Mouse (Mus musculus) MEL (cell line): ENCODE results near the gene Igf1r. TPM values are rescaled to one million over a fixed set of nuclear protein-coding genes. Genes with fewer than 3 reads are reported as not detected.

ENCODE experiments used
- DNase-seq: peaks from one replicate; pipeline ENCODE4 v3.0.0; 2011; ENCODE audit warnings: low read depth, low spot score
- H3K27ac ChIP-seq: 2 replicates; pipeline ENCODE4 v1.5.1; 2012; ENCODE audit warnings: low read depth, mild to moderate bottlenecking, control low read depth, low read length, moderate library complexity; ENCODE audit not compliant: control insufficient read depth
- H3K27me3 ChIP-seq, 2 experiments: fragments of 150-350 bp in 1 of 2; sonication (generic) in 1 of 2; 2 replicates each; pipeline ENCODE4 v1.6.1; 2012; ENCODE audit warnings: low read length in 2 of 2, mild to moderate bottlenecking in 2 of 2, improper control_type of control experiment in 1 of 2, moderate library complexity in 1 of 2; ENCODE audit not compliant: insufficient read depth in 2 of 2, control insufficient read depth in 1 of 2
- H3K36me3 ChIP-seq, 2 experiments: 2 replicates each; pipeline ENCODE4 v1.6.1; 2012 to 2014; ENCODE audit warnings: low read length in 2 of 2, improper control_type of control experiment in 1 of 2, inconsistent platforms in 1 of 2, mild to moderate bottlenecking in 1 of 2; ENCODE audit not compliant: insufficient read depth in 2 of 2, control insufficient read depth in 1 of 2
- H3K4me1 ChIP-seq, 2 experiments: fragments of 150-350 bp in 1 of 2; sonication (generic) in 1 of 2; 2 replicates each; pipeline ENCODE4 v1.6.1; 2012; ENCODE audit warnings: low read length in 2 of 2, improper control_type of control experiment in 1 of 2, mild to moderate bottlenecking in 1 of 2; ENCODE audit not compliant: insufficient read depth in 2 of 2, control insufficient read depth in 1 of 2
- H3K4me3 ChIP-seq, 2 experiments: fragments of 150-350 bp in 1 of 2; sonication (generic) in 1 of 2; 2 replicates each; pipeline ENCODE4 v1.5.1; 2012; ENCODE audit warnings: low read depth in 2 of 2, low read length in 2 of 2, mild to moderate bottlenecking in 2 of 2, moderate library complexity in 2 of 2, control low read depth in 1 of 2, improper control_type of control experiment in 1 of 2; ENCODE audit not compliant: control insufficient read depth in 1 of 2, insufficient read depth in 1 of 2
- H3K79me2 ChIP-seq: 2 replicates; pipeline ENCODE4 v1.6.1; 2012; ENCODE audit warnings: mild to moderate bottlenecking, low read length, moderate library complexity; ENCODE audit not compliant: control insufficient read depth, poor library complexity, insufficient read depth
- H3K9ac ChIP-seq: 2 replicates; pipeline ENCODE4 v1.6.1; 2012; ENCODE audit warnings: low read depth, mild to moderate bottlenecking, control low read depth, low read length, moderate library complexity; ENCODE audit not compliant: control insufficient read depth, poor library complexity, severe bottlenecking
- H3K9me3 ChIP-seq: fragments of 150-350 bp; sonication (generic); replicated peaks from 2 replicates; pipeline ENCODE4 v1.6.1; 2012; ENCODE audit warnings: mild to moderate bottlenecking, low read length, improper control_type of control experiment, moderate library complexity; ENCODE audit not compliant: insufficient read depth
- BHLHE40 ChIP-seq: IDR thresholded peaks from 2 replicates; pipeline ENCODE4 v1.6.1; 2012; ENCODE audit warnings: low read depth, mild to moderate bottlenecking, inconsistent platforms, low read length, improper control_type of control experiment, borderline replicate concordance
- ELF1 ChIP-seq: IDR thresholded peaks from 2 replicates; pipeline ENCODE4 v1.6.1; 2014; ENCODE audit warnings: low read depth, mild to moderate bottlenecking, inconsistent platforms, low read length, improper control_type of control experiment, moderate library complexity
- GABPA ChIP-seq: IDR thresholded peaks from 2 replicates; pipeline ENCODE4 v1.6.1; 2012; ENCODE audit warnings: low read depth, mild to moderate bottlenecking, inconsistent platforms, low read length, improper control_type of control experiment, moderate library complexity
- JUND ChIP-seq: IDR thresholded peaks from 2 replicates; pipeline ENCODE4 v1.6.1; 2011; ENCODE audit warnings: low read depth, mild to moderate bottlenecking, improper control_type of control experiment, low read length
- MAX ChIP-seq: IDR thresholded peaks from 2 replicates; pipeline ENCODE4 v1.6.1; 2011; ENCODE audit warnings: low read length, improper control_type of control experiment
- MEF2A ChIP-seq: IDR thresholded peaks from 2 replicates; pipeline ENCODE4 v1.6.1; 2014; ENCODE audit warnings: low read depth, mild to moderate bottlenecking, inconsistent platforms, low read length, improper control_type of control experiment; ENCODE audit not compliant: poor library complexity, insufficient replicate concordance, severe bottlenecking; ENCODE audit errors: extremely low read depth
- NELFE ChIP-seq: IDR thresholded peaks from 2 replicates; pipeline ENCODE4 v1.6.1; 2011; ENCODE audit warnings: low read depth, low read length, improper control_type of control experiment
- POLR2A ChIP-seq, 2 experiments: IDR thresholded peaks; 2 replicates each; pipeline ENCODE4 v1.6.1; 2011 to 2012; ENCODE audit warnings: low read length in 2 of 2, mild to moderate bottlenecking in 2 of 2, control low read depth in 1 of 2, improper control_type of control experiment in 1 of 2, low read depth in 1 of 2, moderate library complexity in 1 of 2; ENCODE audit not compliant: control insufficient read depth in 1 of 2, insufficient read depth in 1 of 2, poor library complexity in 1 of 2
- POLR2AphosphoS2 ChIP-seq: IDR thresholded peaks from 2 replicates; pipeline ENCODE4 v1.6.1; 2011; ENCODE audit warnings: low read length, improper control_type of control experiment
- POLR2AphosphoS5 ChIP-seq: IDR thresholded peaks from 2 replicates; pipeline ENCODE4 v1.6.1; 2012; ENCODE audit warnings: low read depth, borderline replicate concordance, mild to moderate bottlenecking, inconsistent platforms, low read length, moderate library complexity, mixed read lengths
- SMC3 ChIP-seq: IDR thresholded peaks from 2 replicates; pipeline ENCODE4 v1.6.1; 2011; ENCODE audit warnings: low read depth, low read length, improper control_type of control experiment
- TAL1 ChIP-seq: IDR thresholded peaks from 2 replicates; pipeline ENCODE4 v1.6.1; 2012; ENCODE audit warnings: mild to moderate bottlenecking, inconsistent platforms, low read length, moderate library complexity, mixed read lengths
- TBP ChIP-seq: IDR thresholded peaks from 2 replicates; pipeline ENCODE4 v1.8.0; 2011; ENCODE audit warnings: low read depth, low read length, improper control_type of control experiment
- TCF12 ChIP-seq: IDR thresholded peaks from 2 replicates; pipeline ENCODE4 v1.6.1; 2014; ENCODE audit warnings: low read depth, mild to moderate bottlenecking, inconsistent platforms, low read length, improper control_type of control experiment, moderate library complexity
- UBTF ChIP-seq: IDR thresholded peaks from 2 replicates; pipeline ENCODE4 v1.6.1; 2012; ENCODE audit warnings: low read depth, mild to moderate bottlenecking, inconsistent platforms, low read length, improper control_type of control experiment, moderate library complexity, borderline replicate concordance; ENCODE audit not compliant: insufficient read depth
- USF1 ChIP-seq: IDR thresholded peaks from 2 replicates; pipeline ENCODE4 v1.6.1; 2014; ENCODE audit warnings: low read depth, mild to moderate bottlenecking, inconsistent platforms, low read length, improper control_type of control experiment, moderate library complexity
- polyA plus RNA-seq, 2 experiments: library from polyadenylated mRNA; stranded (reverse) in 1 of 2; unstranded in 1 of 2; fragments of >175 nt in 1 of 2; fragments of >200 nt in 1 of 2; gene quantifications; 2 replicates each; pipeline versions ENCODE4 v1.2.1 to v1.2.4; 2012; ENCODE audit warnings: low replicate concordance in 2 of 2, low read depth in 1 of 2; ENCODE audit not compliant: insufficient read length in 2 of 2, insufficient read depth in 1 of 2, missing spikeins in 1 of 2
- total RNA-seq: library from RNA; depleted of rRNA; stranded (reverse); fragments of 300-350 nt; gene quantifications from 2 replicates; pipeline ENCODE4 v1.2.3, GENCODE M21; 2012

The Igf1r gene
- total and polyA plus RNA-seq, 3 experiments: 11.8 to 11.9 TPM; not detected in 1

- no peak overlapping the region for H3K4me3 ChIP-seq
- no peak overlapping the region for H3K27ac ChIP-seq
- H3K4me1 ChIP-seq: peaks cover 7 to 9% of the 10 kb centered on the region in 2 experiments
- H3K36me3 ChIP-seq: peaks cover 0 to 16% of the 10 kb centered on the region in 2 experiments; a peak in 2 of 4 replicates
- H3K9me3 ChIP-seq: no peaks in the 10 kb centered on the region
- TF ChIP-seq TCF12 (no peak), GABPA (no peak), TBP (no peak), MEF2A (no peak), JUND (no peak), NELFE (no peak), USF1 (no peak), POLR2A (IDR thresholded peaks at IDR 0.05; ENCODE audit: control insufficient read depth in 1 of 2, insufficient read depth in 1 of 2, low read depth in 1 of 2, low read length in 2 of 2, poor library complexity in 1 of 2) (no peak), POLR2AphosphoS5 (no peak), SMC3 (no peak), UBTF (no peak), POLR2AphosphoS2 (no peak), MAX (no peak), TAL1 (no peak), ELF1 (no peak), BHLHE40 (no peak)
- DNase-seq: no peak
- no peak overlapping the region for H3K9ac ChIP-seq
- no peaks in the 10 kb centered on the region for H3K27me3 ChIP-seq
- H3K79me2 ChIP-seq: no peaks in the 10 kb centered on the region
These were observed 120.2 kb downstream of the Igf1r start for GRCm38 (mm10) chr7:68072524-68073459.

DNA sequence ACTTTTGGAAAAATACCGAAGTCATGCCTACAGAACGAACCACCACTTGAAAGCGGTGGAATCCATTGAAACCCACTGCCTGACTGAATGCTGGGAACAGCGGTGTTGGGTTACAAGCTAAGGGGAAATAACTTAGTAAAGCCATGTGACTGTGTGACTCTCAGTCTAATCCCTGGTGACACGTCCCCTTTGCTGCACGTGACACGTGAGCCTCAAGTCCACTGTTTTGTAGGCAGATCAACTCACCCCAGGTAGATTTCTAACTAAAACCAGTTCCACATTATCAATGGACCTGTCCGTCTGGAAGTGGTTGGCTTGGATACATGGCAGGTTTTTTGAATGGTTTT, 120.8 kb downstream of the Igf1r start:
- H3K4me3 ChIP-seq: no peak overlapping the region
- H3K36me3 ChIP-seq: peaks cover 0 to 16% of the 10 kb centered on the region in 2 experiments; a peak in 2 of 4 replicates
- no peak overlapping the region for H3K9ac ChIP-seq
- peaks cover 7 to 9% of the 10 kb centered on the region in 2 experiments for H3K4me1 ChIP-seq
- TF ChIP-seq NELFE (no peak), USF1 (0 out of 2 replicates have a peak, but pooled peaks have one; percentile 7)
- TF ChIP-seq, all 39 proteins: peak for 1
- Histone ChIP-seq H3K9me3 (no peaks in the 10 kb centered on the region), H3K27me3 (no peaks in the 10 kb centered on the region), H3K27ac (no peak overlapping the region), H3K79me2 (no peaks in the 10 kb centered on the region)
- no peak for DNase-seq
